Mouse (Mus musculus): Measurements from ENCODE around the gene Atp1a2. TPM values are rescaled to one million over a fixed set of nuclear protein-coding genes. Genes with fewer than 3 reads are reported as not detected.

Gene Atp1a2
- polyA plus RNA-seq, 1 experiment, result 3.5 TPM

- TF ChIP-seq CTCF (IDR thresholded peaks at IDR 0.05; ENCODE audit: extremely low read depth, insufficient read length, insufficient replicate concordance, low read depth, low read length) (no peak), POLR2A (IDR thresholded peaks at IDR 0.05; ENCODE audit: low read depth, low read length) (no peak)
- WGBS, result 86% methylated on average over 6 of the region's 6 CpGs
- Histone ChIP-seq H3K36me3 (ENCODE audit: control insufficient read depth, insufficient read depth, low read length) (peaks cover 6% of the 10 kb centered on the region; the same call in 1 of the 2 replicates), H3K4me1 (ENCODE audit: control insufficient read depth, insufficient read depth, insufficient read length, low read length) (peaks cover 3% of the 10 kb centered on the region), H3K27me3 (ENCODE audit: control insufficient read depth, insufficient read depth, low read length) (peaks cover 25% of the 10 kb centered on the region), H3K27ac (ENCODE audit: insufficient read depth, low read depth, low read length) (no peak overlapping the region), H3K4me3 (ENCODE audit: low read depth, low read length) (no peak overlapping the region)
Measured at GRCm38 (mm10) chr1:172323801-172324359, 26.0 kb upstream of the Atp1a2 start.

GRCm38 (mm10) chr1:172323298-172323697 is 25.4 kb upstream of the Atp1a2 start:
- Histone ChIP-seq H3K36me3 (ENCODE audit: control insufficient read depth, insufficient read depth, low read length) (peaks cover 7% of the 10 kb centered on the region; the same call in 1 of the 2 replicates), H3K4me3 (ENCODE audit: low read depth, low read length) (no peak overlapping the region), H3K27ac (ENCODE audit: insufficient read depth, low read depth, low read length) (no peak overlapping the region), H3K27me3 (ENCODE audit: control insufficient read depth, insufficient read depth, low read length) (peaks cover 23% of the 10 kb centered on the region), H3K4me1 (ENCODE audit: control insufficient read depth, insufficient read depth, insufficient read length, low read length) (peaks cover 3% of the 10 kb centered on the region)
- WGBS, result 74% methylated on average over 5 of the region's 5 CpGs
- TF ChIP-seq POLR2A (IDR thresholded peaks at IDR 0.05; ENCODE audit: low read depth, low read length), result no peak
- no peak for TF ChIP-seq CTCF (IDR thresholded peaks at IDR 0.05; ENCODE audit: extremely low read depth, insufficient read length, insufficient replicate concordance, low read depth, low read length)

- 79% methylated on average over 13 of the region's 13 CpGs for WGBS
- peaks cover 17% of the 10 kb centered on the region for H3K27me3 ChIP-seq (ENCODE audit: control insufficient read depth, insufficient read depth, low read length)
Measured at GRCm38 (mm10) chr1:172322725-172323124, 24.9 kb upstream of the Atp1a2 start.

DNA sequence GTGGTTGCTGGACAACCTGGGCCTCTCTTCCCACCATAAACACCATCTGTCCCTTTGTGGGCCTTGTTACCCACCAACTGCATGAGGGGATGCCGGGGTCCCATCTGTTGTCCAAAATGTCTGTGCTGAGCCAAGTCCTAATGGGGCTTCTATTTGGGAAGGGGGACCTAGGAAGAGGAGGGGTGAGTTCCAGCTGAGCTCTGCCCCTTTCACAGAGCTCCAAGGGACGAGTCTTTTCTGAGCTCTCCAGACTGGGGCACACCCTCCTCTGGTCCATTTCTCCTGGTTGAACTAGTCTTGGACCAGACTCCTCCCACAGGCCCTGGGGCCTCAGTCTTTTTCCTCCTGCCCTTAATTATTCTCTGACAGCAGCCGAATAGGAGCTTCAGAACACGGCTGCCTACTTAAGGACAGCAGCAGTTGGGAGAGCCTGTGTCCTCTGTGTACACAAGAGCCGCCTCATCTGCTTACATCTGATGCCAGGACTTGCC is 22.1 kb upstream of the Atp1a2 start:
- Histone ChIP-seq H3K36me3 (ENCODE audit: control insufficient read depth, insufficient read depth, low read length) (peaks cover 17% of the 10 kb centered on the region; the same call in 1 of the 2 replicates), H3K27me3 (ENCODE audit: control insufficient read depth, insufficient read depth, low read length) (no peaks in the 10 kb centered on the region), H3K27ac (ENCODE audit: insufficient read depth, low read depth, low read length) (no peak overlapping the region), H3K4me1 (ENCODE audit: control insufficient read depth, insufficient read depth, insufficient read length, low read length) (no peaks in the 10 kb centered on the region), H3K4me3 (ENCODE audit: low read depth, low read length) (no peak overlapping the region)
- 56% methylated on average over 5 of the region's 5 CpGs for WGBS
- TF ChIP-seq POLR2A (IDR thresholded peaks at IDR 0.05; ENCODE audit: low read depth, low read length), result no peak
- no peak for TF ChIP-seq CTCF (IDR thresholded peaks at IDR 0.05; ENCODE audit: extremely low read depth, insufficient read length, insufficient replicate concordance, low read depth, low read length)

More at GRCm38 (mm10) chr1:172322725-172323124, 24.9 kb upstream of the Atp1a2 start:
- TF ChIP-seq CTCF (IDR thresholded peaks at IDR 0.05; ENCODE audit: extremely low read depth, insufficient read length, insufficient replicate concordance, low read depth, low read length), result no peak
- Histone ChIP-seq H3K4me3 (ENCODE audit: low read depth, low read length) (no peak overlapping the region), H3K27ac (ENCODE audit: insufficient read depth, low read depth, low read length) (no peak overlapping the region), H3K4me1 (ENCODE audit: control insufficient read depth, insufficient read depth, insufficient read length, low read length) (peaks cover 3% of the 10 kb centered on the region), H3K36me3 (ENCODE audit: control insufficient read depth, insufficient read depth, low read length) (peaks cover 12% of the 10 kb centered on the region; the same call in 1 of the 2 replicates)

GRCm38 (mm10) chr1:172319346-172319745 is 21.5 kb upstream of the Atp1a2 start:
- Histone ChIP-seq H3K36me3 (ENCODE audit: control insufficient read depth, insufficient read depth, low read length) (peaks cover 17% of the 10 kb centered on the region; the same call in 1 of the 2 replicates), H3K4me1 (ENCODE audit: control insufficient read depth, insufficient read depth, insufficient read length, low read length) (no peaks in the 10 kb centered on the region), H3K27me3 (ENCODE audit: control insufficient read depth, insufficient read depth, low read length) (no peaks in the 10 kb centered on the region), H3K27ac (ENCODE audit: insufficient read depth, low read depth, low read length) (no peak overlapping the region), H3K4me3 (ENCODE audit: low read depth, low read length) (no peak overlapping the region)
- WGBS, result 83% methylated on average over 7 of the region's 7 CpGs
- TF ChIP-seq CTCF (IDR thresholded peaks at IDR 0.05; ENCODE audit: extremely low read depth, insufficient read length, insufficient replicate concordance, low read depth, low read length) (no peak), POLR2A (IDR thresholded peaks at IDR 0.05; ENCODE audit: low read depth, low read length) (no peak)

DNA sequence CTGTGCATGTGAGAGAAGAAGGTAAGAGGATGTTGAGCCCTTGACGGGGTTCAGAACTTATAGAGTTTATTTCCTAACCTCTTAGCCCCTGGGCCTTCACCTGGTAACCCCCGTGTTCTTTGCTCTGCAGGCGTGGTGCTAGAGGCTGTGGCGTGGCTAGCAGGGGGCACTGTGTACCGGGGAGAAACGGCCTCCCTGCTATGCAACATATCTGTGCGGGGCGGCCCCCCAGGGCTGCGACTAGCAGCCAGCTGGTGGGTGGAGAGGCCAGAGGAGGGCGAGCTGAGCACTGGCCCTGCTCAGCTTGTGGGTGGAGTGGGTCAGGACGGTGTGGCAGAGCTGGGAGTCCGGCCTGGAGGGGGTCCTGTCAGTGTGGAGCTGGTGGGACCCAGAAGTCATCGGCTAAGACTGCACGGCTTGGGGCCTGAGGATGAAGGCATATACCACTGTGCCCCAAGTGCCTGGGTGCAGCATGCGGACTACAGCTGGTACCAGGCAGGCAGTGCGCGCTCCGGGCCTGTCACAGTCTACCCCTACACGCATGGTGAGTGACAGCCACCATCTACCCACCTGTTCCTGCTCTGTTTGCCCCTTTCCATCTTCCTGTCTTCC is 20.7 kb upstream of the Atp1a2 start:
- H3K27me3 ChIP-seq (ENCODE audit: control insufficient read depth, insufficient read depth, low read length), result no peaks in the 10 kb centered on the region
- H3K4me1 ChIP-seq (ENCODE audit: control insufficient read depth, insufficient read depth, insufficient read length, low read length), result no peaks in the 10 kb centered on the region
- H3K4me3 ChIP-seq (ENCODE audit: low read depth, low read length), result no peak overlapping the region
- H3K36me3 ChIP-seq (ENCODE audit: control insufficient read depth, insufficient read depth, low read length), result peaks cover 17% of the 10 kb centered on the region; the same call in 1 of the 2 replicates
- H3K27ac ChIP-seq (ENCODE audit: insufficient read depth, low read depth, low read length), result no peak overlapping the region
- no peak for TF ChIP-seq POLR2A (IDR thresholded peaks at IDR 0.05; ENCODE audit: low read depth, low read length)
- TF ChIP-seq CTCF (IDR thresholded peaks at IDR 0.05; ENCODE audit: extremely low read depth, insufficient read length, insufficient replicate concordance, low read depth, low read length), result no peak
- 94% methylated on average over 19 of the region's 19 CpGs for WGBS

DNA sequence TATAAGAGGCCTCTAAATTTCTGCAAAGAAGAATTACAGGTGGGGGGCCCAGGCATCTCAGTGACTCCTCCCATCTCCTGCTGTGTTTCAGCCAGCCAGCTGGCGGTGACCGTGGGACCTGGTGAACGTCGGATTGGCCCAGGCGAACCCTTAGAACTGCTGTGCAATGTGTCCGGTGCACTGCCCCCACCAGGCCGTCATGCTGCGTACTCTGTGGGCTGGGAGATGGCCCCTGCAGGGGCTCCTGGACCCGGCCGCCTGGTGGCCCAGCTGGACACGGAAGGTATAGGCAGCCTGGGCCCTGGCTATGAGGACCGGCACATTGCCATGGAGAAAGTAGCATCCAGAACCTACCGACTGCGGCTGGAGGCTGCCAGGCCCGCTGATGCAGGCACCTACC is 20.1 kb upstream of the Atp1a2 start:
- H3K4me1 ChIP-seq (ENCODE audit: control insufficient read depth, insufficient read depth, insufficient read length, low read length), result peaks cover 3% of the 10 kb centered on the region; the same call in 1 of the 2 replicates
- no peak overlapping the region for H3K4me3 ChIP-seq (ENCODE audit: low read depth, low read length)
- 89% methylated on average over 15 of the region's 15 CpGs for WGBS
- TF ChIP-seq CTCF (IDR thresholded peaks at IDR 0.05; ENCODE audit: extremely low read depth, insufficient read length, insufficient replicate concordance, low read depth, low read length) (no peak), POLR2A (IDR thresholded peaks at IDR 0.05; ENCODE audit: low read depth, low read length) (no peak)
- H3K36me3 ChIP-seq (ENCODE audit: control insufficient read depth, insufficient read depth, low read length), result peaks cover 17% of the 10 kb centered on the region; the same call in 1 of the 2 replicates
- no peak overlapping the region for H3K27ac ChIP-seq (ENCODE audit: insufficient read depth, low read depth, low read length)
- no peaks in the 10 kb centered on the region for H3K27me3 ChIP-seq (ENCODE audit: control insufficient read depth, insufficient read depth, low read length)
